9 mouse cellular contexts compared by ENCODE assay signal in genomic region chr3:104962141-104962611, GRCm38 (mm10). TPM values are rescaled to one million over a fixed set of nuclear protein-coding genes. Genes with fewer than 3 reads are reported as not detected.
DNase-seq lines count a peak whose midpoint lies in the region; ATAC-seq and TF ChIP-seq lines count a peak whose summit lies in the region.
"Had no signal": no experiment of that assay in that cellular context is flagged by ENCODE, and none has a peak within 500 bp of the region (broad histone marks: within the 10 kb centered on the region; RNA-seq: fewer than 3 reads in every experiment).

No protein-coding gene starts in this region.

- WGBS in hindbrain, embryonic 12.5 days, result 1% methylated on average over 31 of the region's 31 CpGs
- 1% methylated on average over 31 of the region's 31 CpGs for WGBS in liver, embryonic 14.5 days (ENCODE audit: insufficient replicate concordance)
- 2% methylated on average over 31 of the region's 31 CpGs for WGBS in small intestine, adult 2 months

- TF ChIP-seq CTCF in cortical plate, adult 2 months (IDR thresholded peaks at IDR 0.05; ENCODE audit: extremely low read depth, insufficient read depth, low read length), result no peak
- TF ChIP-seq CTCF in liver, embryonic 14.5 days (IDR thresholded peaks at IDR 0.05; ENCODE audit: low read depth), result no peak
- TF ChIP-seq CTCF in small intestine, adult 2 months (IDR thresholded peaks at IDR 0.05; ENCODE audit: extremely low read depth, insufficient read length, insufficient replicate concordance, low read depth, low read length), result no peak

- ATAC-seq in hindbrain, embryonic 12.5 days (ENCODE audit: low FRiP score), result 0 out of 2 replicates have a peak, but pooled peaks have one; percentile 18
- ATAC-seq in liver, embryonic 14.5 days (ENCODE audit: insufficient read depth), result no peak

- H3K27me3 ChIP-seq in hindbrain, embryonic 12.5 days, result peaks cover 78% of the 10 kb centered on the region
- H3K27me3 ChIP-seq in liver, embryonic 14.5 days (ENCODE audit: control insufficient read depth, insufficient read depth, low read length), result peaks cover 47% of the 10 kb centered on the region
- peaks cover 30% of the 10 kb centered on the region for H3K27me3 ChIP-seq in small intestine, adult 2 months (ENCODE audit: control insufficient read depth, insufficient read depth, low read length)

- peak overlapping the region; percentile 54 for H3K9ac ChIP-seq in hindbrain, embryonic 12.5 days
- no peak overlapping the region for H3K9ac ChIP-seq in liver, embryonic 14.5 days (replicated peaks)

- no peaks in the 10 kb centered on the region for H3K36me3 ChIP-seq in hindbrain, embryonic 12.5 days
- no peaks in the 10 kb centered on the region for H3K36me3 ChIP-seq in liver, embryonic 14.5 days (replicated peaks; ENCODE audit: control insufficient read depth, insufficient read depth, low read depth)
- no peaks in the 10 kb centered on the region for H3K36me3 ChIP-seq in small intestine, adult 2 months (ENCODE audit: control insufficient read depth, insufficient read depth, low read length)

- DNase-seq in gastrocnemius, postnatal 14 days, result peak; percentile 49
- no peak for DNase-seq in gastrocnemius, adult 8-10 months (ENCODE audit: low spot score in 2 of 2)
- no peak for DNase-seq in liver, embryonic 14.5 days (ENCODE audit: low read depth in 3 of 3, low spot score in 3 of 3)
- DNase-seq in right cerebral cortex, postnatal 25 days, result no peak
- DNase-seq in adrenal gland, adult 2 months, result no peak

- H3K4me2 ChIP-seq in hindbrain, embryonic 12.5 days (replicated peaks), result peak overlapping the region; percentile 79
- peak overlapping the region; percentile 53 for H3K4me2 ChIP-seq in liver, embryonic 14.5 days (ENCODE audit: low read depth)

- no peak for TF ChIP-seq EP300 in liver, embryonic 14.5 days (IDR thresholded peaks at IDR 0.05; ENCODE audit: low read depth)

- peak overlapping the region; percentile 20; the same call in 1 of the 2 replicates for H3K4me3 ChIP-seq in cortical plate, adult 2 months (ENCODE audit: insufficient read depth, low read length)
- H3K4me3 ChIP-seq in hindbrain, embryonic 12.5 days, result peak overlapping the region; percentile 57
- H3K4me3 ChIP-seq in liver, embryonic 14.5 days (ENCODE audit: insufficient read depth in 1 of 2, low read depth in 2 of 2, low read length in 2 of 2), result peak overlapping the region in 1 of 2 experiments; percentile 40; a peak in 2 of 4 replicates
- peak overlapping the region; percentile 55 for H3K4me3 ChIP-seq in small intestine, adult 2 months (ENCODE audit: low read depth, low read length)

- intact Hi-C loops in gastrocnemius, postnatal 14 days (cut with DNase I; ENCODE audit: low total_unique reads), result loop anchor here (10.0 kb wide), 3 partner anchors 87 to 247 kb away; partner anchors contain the start of genes Fam19a3, Ppm1j and Rhoc

- TF ChIP-seq POLR2A in cortical plate, adult 2 months (IDR thresholded peaks at IDR 0.05; ENCODE audit: extremely low read depth, insufficient read depth, low read length), result no peak
- TF ChIP-seq POLR2A in small intestine, adult 2 months (IDR thresholded peaks at IDR 0.05; ENCODE audit: low read depth, low read length), result no peak

- H3K4me1 ChIP-seq in cortical plate, adult 2 months (ENCODE audit: control insufficient read depth, insufficient read depth, low read length), result no peaks in the 10 kb centered on the region
- H3K4me1 ChIP-seq in hindbrain, embryonic 12.5 days, result peaks cover 25% of the 10 kb centered on the region
- 0 out of 4 replicates have a peak, but pooled peaks cover 0 to 2% of the 10 kb centered on the region in 2 experiments for H3K4me1 ChIP-seq in liver, embryonic 14.5 days (replicated peaks; ENCODE audit: control insufficient read depth in 2 of 2, insufficient read depth in 2 of 2, low read length in 1 of 2)
- H3K4me1 ChIP-seq in small intestine, adult 2 months (ENCODE audit: control insufficient read depth, insufficient read depth, insufficient read length, low read length), result peaks cover 9% of the 10 kb centered on the region; the same call in 1 of the 2 replicates

- no peak overlapping the region for H3K27ac ChIP-seq in cortical plate, adult 2 months (ENCODE audit: insufficient read depth, low read length)
- no peak overlapping the region for H3K27ac ChIP-seq in hindbrain, embryonic 12.5 days
- no peak overlapping the region for H3K27ac ChIP-seq in liver, embryonic 14.5 days
- H3K27ac ChIP-seq in small intestine, adult 2 months (ENCODE audit: insufficient read depth, low read depth, low read length), result no peak overlapping the region

- H3K9me3 ChIP-seq in hindbrain, embryonic 12.5 days (replicated peaks), result no peaks in the 10 kb centered on the region
- H3K9me3 ChIP-seq in liver, embryonic 14.5 days (ENCODE audit: control insufficient read depth, low read length), result no peaks in the 10 kb centered on the region

RNA-seq across cellular contexts. Expression of gene Wnt2b, which starts 0.5 kb away (rescaled TPM):
- total RNA-seq in gastrocnemius, postnatal 14 days (2021), result under 1 TPM; 0.78 to 0.86 TPM
- under 1 TPM; 0.07 to 0.46 (median 0.10) TPM for total RNA-seq in gastrocnemius, adult 8-10 months (2022)
- 1.0 and 1.5 TPM in 2 replicates for polyA plus RNA-seq in cortical plate, adult 2 months (2012; rRNA removed)
- polyA plus RNA-seq in hindbrain, embryonic 12.5 days (2016; fragmentation: Nextera tagmentation; extraction: Ambion mirVana), result 1.1 and 1.9 TPM in 2 replicates
- 0.04 and 0.06 TPM in 2 replicates for polyA plus RNA-seq in liver, embryonic 14.5 days (2012; rRNA removed)
- polyA plus RNA-seq in liver, embryonic 14.5 days (2014; fragmentation: Nextera tagmentation; extraction: Ambion mirVana), result 0.13 TPM in 1 of 2 replicates, not detected in the other
- 6.5 and 9.7 TPM in 2 replicates for polyA plus RNA-seq in small intestine, adult 2 months (2012; rRNA removed)
- 10 to 100 TPM; 16.5 to 25.9 TPM for total RNA-seq in adrenal gland, adult 2 months (2021)
- polyA plus RNA-seq in adrenal gland, adult 2 months (2012; rRNA removed), result 17.6 and 20.1 TPM in 2 replicates
- total RNA-seq: hematopoietic stem cell, adult 5-6 weeks had no signal
